24 mouse cellular contexts compared by ENCODE assay signal in genomic region chr1:138850823-138851222, GRCm38 (mm10). TPM values are rescaled to one million over a fixed set of nuclear protein-coding genes. Genes with fewer than 3 reads are reported as not detected.
DNase-seq lines count a peak whose midpoint lies in the region; ATAC-seq and TF ChIP-seq lines count a peak whose summit lies in the region.
"Had no signal": no experiment of that assay in that cellular context is flagged by ENCODE, and none has a peak within 500 bp of the region (broad histone marks: within the 10 kb centered on the region; RNA-seq: fewer than 3 reads in every experiment).

No protein-coding gene starts in this region.

- ATAC-seq in intestine, embryonic 14.5 days (replicated peaks; ENCODE audit: low FRiP score, low TSS enrichment, low read depth) = no peak
- ATAC-seq in intestine, postnatal 0 days = no peak
- ATAC-seq in neural tube, embryonic 15.5 days (ENCODE audit: low FRiP score) = no peak
- ATAC-seq in CD4-positive, CD25-positive, alpha-beta regulatory T cell, adult 4 months = no peak
- ATAC-seq: forebrain, embryonic 14.5 days had no signal

- no peaks in the 10 kb centered on the region for H3K9me3 ChIP-seq in intestine, embryonic 14.5 days (ENCODE audit: control insufficient read depth, low read length)
- H3K9me3 ChIP-seq in intestine, postnatal 0 days (ENCODE audit: control insufficient read depth) = no peaks in the 10 kb centered on the region
- H3K9me3 ChIP-seq in neural tube, embryonic 15.5 days (replicated peaks) = no peaks in the 10 kb centered on the region
- H3K9me3 ChIP-seq: embryonic facial prominence, embryonic 13.5 days; embryonic facial prominence, embryonic 15.5 days; forebrain, embryonic 10.5 days; forebrain, embryonic 12.5 days had no signal

- H3K4me2 ChIP-seq in intestine, embryonic 14.5 days (ENCODE audit: low read length) = no peak overlapping the region
- H3K4me2 ChIP-seq in intestine, postnatal 0 days (replicated peaks; ENCODE audit: low read depth) = no peak overlapping the region
- H3K4me2 ChIP-seq in neural tube, embryonic 15.5 days = no peak overlapping the region
- H3K4me2 ChIP-seq: embryonic facial prominence, embryonic 13.5 days; embryonic facial prominence, embryonic 15.5 days; forebrain, embryonic 12.5 days had no signal

- H3K27ac ChIP-seq in intestine, embryonic 14.5 days (ENCODE audit: low read depth) = no peak overlapping the region
- H3K27ac ChIP-seq in intestine, postnatal 0 days (ENCODE audit: low read depth, low read length) = no peak overlapping the region
- no peak overlapping the region for H3K27ac ChIP-seq in neural tube, embryonic 15.5 days (replicated peaks)
- H3K27ac ChIP-seq: embryonic facial prominence, embryonic 13.5 days; embryonic facial prominence, embryonic 15.5 days; forebrain, embryonic 10.5 days; forebrain, embryonic 12.5 days had no signal

- no peak overlapping the region for H3K9ac ChIP-seq in intestine, embryonic 14.5 days (ENCODE audit: low read length)
- no peak overlapping the region for H3K9ac ChIP-seq in intestine, postnatal 0 days (ENCODE audit: low read depth, low read length)
- H3K9ac ChIP-seq in neural tube, embryonic 15.5 days (replicated peaks) = no peak overlapping the region
- H3K9ac ChIP-seq: embryonic facial prominence, embryonic 13.5 days; embryonic facial prominence, embryonic 15.5 days; forebrain, embryonic 12.5 days had no signal

- peaks cover 17% of the 10 kb centered on the region for H3K4me1 ChIP-seq in intestine, embryonic 14.5 days (replicated peaks; ENCODE audit: control insufficient read depth, insufficient read depth, low read length)
- peaks cover 5% of the 10 kb centered on the region; the same call in 1 of the 2 replicates for H3K4me1 ChIP-seq in intestine, postnatal 0 days (replicated peaks; ENCODE audit: control insufficient read depth, insufficient read depth, low read length)
- H3K4me1 ChIP-seq in neural tube, embryonic 15.5 days = peaks cover 18% of the 10 kb centered on the region

- H3K4me3 ChIP-seq in intestine, embryonic 14.5 days (ENCODE audit: low read depth, low read length) = no peak overlapping the region
- H3K4me3 ChIP-seq in intestine, postnatal 0 days (ENCODE audit: low read depth, low read length) = no peak overlapping the region
- no peak overlapping the region for H3K4me3 ChIP-seq in neural tube, embryonic 15.5 days (replicated peaks)
- H3K4me3 ChIP-seq: embryonic facial prominence, embryonic 13.5 days; embryonic facial prominence, embryonic 15.5 days; erythroblast, embryonic 14.5 days; forebrain, embryonic 10.5 days; forebrain, embryonic 12.5 days had no signal

- no peak for TF ChIP-seq CTCF in intestine, postnatal 0 days (IDR thresholded peaks at IDR 0.05; ENCODE audit: low read depth)

- 88% methylated on average over 1 of the region's 1 CpGs for WGBS in intestine, embryonic 14.5 days
- WGBS in intestine, postnatal 0 days = 100% methylated on average over 1 of the region's 1 CpGs
- 79% methylated on average over 1 of the region's 1 CpGs for WGBS in neural tube, embryonic 15.5 days

- H3K36me3 ChIP-seq in intestine, embryonic 14.5 days (ENCODE audit: control insufficient read depth, insufficient read depth, low read length) = peaks cover 9% of the 10 kb centered on the region; the same call in 1 of the 2 replicates
- H3K36me3 ChIP-seq in intestine, postnatal 0 days (ENCODE audit: control insufficient read depth, insufficient read depth) = peaks cover 5% of the 10 kb centered on the region; the same call in 1 of the 2 replicates
- H3K36me3 ChIP-seq in neural tube, embryonic 15.5 days = peaks cover 7% of the 10 kb centered on the region; the same call in 1 of the 2 replicates
- H3K36me3 ChIP-seq: embryonic facial prominence, embryonic 15.5 days had no signal

- peaks cover 49% of the 10 kb centered on the region for H3K27me3 ChIP-seq in intestine, embryonic 14.5 days (replicated peaks; ENCODE audit: control insufficient read depth, insufficient read depth, low read length)
- peaks cover 45% of the 10 kb centered on the region for H3K27me3 ChIP-seq in intestine, postnatal 0 days (replicated peaks; ENCODE audit: control insufficient read depth, insufficient read depth, low read length)
- H3K27me3 ChIP-seq in neural tube, embryonic 15.5 days (replicated peaks) = peaks cover 47% of the 10 kb centered on the region

- DNase-seq in heart, adult 11 months = peak; percentile 68
- no peak for DNase-seq in heart, adult 8-10 months (ENCODE audit: low spot score)
- peak; percentile 35 for DNase-seq in intestine, embryonic 14.5 days (ENCODE audit: low spot score)
- peak; percentile 7 for DNase-seq in neural tube, embryonic 10.5 days (ENCODE audit: extremely low spot score, low spot score)
- DNase-seq: adrenal gland, adult 2 months; adrenal gland, postnatal 10 days; adrenal gland, postnatal 25 days; B cell, adult 2 months; cerebellum, adult 11 months; cerebellum, adult 18-20 months; cerebellum, adult 8-10 months; cerebellum, adult 9-11 months; cerebellum, postnatal 14 days; cerebellum, postnatal 36 days; embryo, embryonic 11 days had no signal

RNA-seq across cellular contexts. Expression of gene Lhx9, which starts 2.4 kb away (rescaled TPM):
- under 1 TPM in 1 of 4 experiments, not detected in 3; 0.25 TPM for total RNA-seq in heart, adult 8-10 months (2022)
- polyA plus RNA-seq in intestine, embryonic 14.5 days (2014; fragmentation: Nextera tagmentation; extraction: Ambion mirVana) = 0.05 TPM in 1 of 2 replicates, not detected in the other
- not detected in 2 replicates for polyA plus RNA-seq in intestine, postnatal 0 days (2015; fragmentation: Nextera tagmentation; extraction: Ambion mirVana)
- 2.8 and 4.5 TPM in 2 replicates for polyA plus RNA-seq in neural tube, embryonic 15.5 days (2015; fragmentation: Nextera tagmentation; extraction: Ambion mirVana)
- polyA plus RNA-seq in CD4-positive, CD25-positive, alpha-beta regulatory T cell, adult 4 months (2017; shearing (Covaris generic)) = not detected
- total RNA-seq: adrenal gland, adult 2 months; adrenal gland, postnatal 25 days had no signal
- polyA plus RNA-seq: erythroblast, embryonic 14.5 days had no signal

RNA-seq across cellular contexts. Expression of gene 2310009B15Rik, which starts 5.8 kb away (rescaled TPM):
- total RNA-seq in heart, adult 8-10 months (2022) = 10 to 100 TPM in 3 of 4 experiments, 1 to 10 TPM in 1; 9.6 to 12.8 (median 10.9) TPM
- 43.9 and 46.1 TPM in 2 replicates for polyA plus RNA-seq in intestine, embryonic 14.5 days (2014; fragmentation: Nextera tagmentation; extraction: Ambion mirVana)
- polyA plus RNA-seq in intestine, postnatal 0 days (2015; fragmentation: Nextera tagmentation; extraction: Ambion mirVana) = 38.0 TPM in 2 replicates
- polyA plus RNA-seq in neural tube, embryonic 15.5 days (2015; fragmentation: Nextera tagmentation; extraction: Ambion mirVana) = 29.8 and 32.1 TPM in 2 replicates
- 10 to 100 TPM in 1 of 2 experiments, 1 to 10 TPM in 1; 9.9 to 15.9 TPM for polyA plus RNA-seq in CD4-positive, CD25-positive, alpha-beta regulatory T cell, adult 4 months (2017; shearing (Covaris generic))
